Mouse (Mus musculus): Measurements from ENCODE around the gene Epb41.

- TF ChIP-seq CTCF (IDR thresholded peaks at IDR 0.05; ENCODE audit: low read depth, low read length): no peak
- no peak for TF ChIP-seq POLR2A (IDR thresholded peaks at IDR 0.05; ENCODE audit: extremely low read depth, insufficient read depth, low read length)
These were observed 150.9 kb downstream of the Epb41 start for GRCm38 (mm10) chr4:131924096-131924810.

Data from liver, adult 2 months (tissue).